Mouse (Mus musculus) neural tube, postnatal 0 days (tissue): ENCODE results near the gene Gm6763. TPM values are rescaled to one million over a fixed set of nuclear protein-coding genes. Genes with fewer than 3 reads are reported as not detected.

Experiments
- polyA plus RNA-seq: library from polyadenylated mRNA; unstranded; fragments of >200 nt; fragmentation: Nextera tagmentation; extraction: Ambion mirVana; gene quantifications from 2 replicates; pipeline ENCODE4 v1.2.1, GENCODE M21; 2015

Gm6763 gene
- not detected in 2 replicates for polyA plus RNA-seq

GRCm38 (mm10) chr10:104151197-104151596, at the start of gene Gm6763:
Gene Gm6763 (plus strand): TSS chr10:104151497.

GRCm38 (mm10) chr10:104142687-104143086, 8.6 kb upstream of the Gm6763 start, which contains the start of gene Gm21293:
Gene Gm21293 (plus strand): TSS chr10:104142987.

GRCm38 (mm10) chr10:104159706-104160105, 8.4 kb downstream of the Gm6763 start, which contains the start of gene Gm8764:
Gene Gm8764 (plus strand): TSS chr10:104160006.

GRCm38 (mm10) chr10:104168215-104168614, 16.9 kb downstream of the Gm6763 start, which contains the start of gene Gm21304:
Gene Gm21304 (plus strand): TSS chr10:104168515.

GRCm38 (mm10) chr10:104176724-104177123, 25.4 kb downstream of the Gm6763 start, which contains the start of gene Gm21312:
Gene Gm21312 (plus strand): TSS chr10:104177024.

GRCm38 (mm10) chr10:104185233-104185632, 33.9 kb downstream of the Gm6763 start, which contains the start of gene Gm20765:
Gene Gm20765 (plus strand): TSS chr10:104185533.

GRCm38 (mm10) chr10:104193742-104194141, 42.4 kb downstream of the Gm6763 start, which contains the start of gene Gm4340:
Gene Gm4340 (plus strand): TSS chr10:104194042.

Other genes starting within 250 kb of the Gm6763 start
- gene Gm21293, start 8.5 kb upstream of the Gm6763 start, polyA plus RNA-seq: not detected in 2 replicates
- gene Gm8764, start 8.5 kb downstream of the Gm6763 start, polyA plus RNA-seq: not detected in 2 replicates
- gene Gm21304, start 17.0 kb downstream of the Gm6763 start, polyA plus RNA-seq: not detected in 2 replicates
- gene Gm21312, start 25.5 kb downstream of the Gm6763 start, polyA plus RNA-seq: not detected in 2 replicates
- gene Gm20765, start 34.0 kb downstream of the Gm6763 start, polyA plus RNA-seq: not detected in 2 replicates
- gene Gm4340, start 42.5 kb downstream of the Gm6763 start, polyA plus RNA-seq: not detected in 2 replicates